ENCODE assay signal across 20 mouse cellular contexts in genomic region chr1:38288716-38289115, GRCm38 (mm10).
A peak's percentile ranks its signal among the peaks of the same experiment; 100 is the strongest.
DNase-seq lines count a peak whose midpoint lies in the region; ATAC-seq and TF ChIP-seq lines count a peak whose summit lies in the region.
"Had no signal": no experiment of that assay in that cellular context is flagged by ENCODE, and none has a peak within 500 bp of the region (broad histone marks: within the 10 kb centered on the region; RNA-seq: fewer than 3 reads in every experiment).

No protein-coding gene starts in this region.

- H3K9ac ChIP-seq in forebrain, postnatal 0 days: no peak overlapping the region
- no peak overlapping the region for H3K9ac ChIP-seq in intestine, embryonic 15.5 days
- H3K9ac ChIP-seq: forebrain, embryonic 15.5 days; liver, embryonic 12.5 days; lung, embryonic 14.5 days; neural tube, embryonic 12.5 days had no signal

- WGBS in forebrain, postnatal 0 days: 82% methylated on average over 1 of the region's 1 CpGs
- WGBS in forebrain, embryonic 10.5 days: 98% methylated on average over 1 of the region's 1 CpGs
- 93% methylated on average over 1 of the region's 1 CpGs for WGBS in intestine, embryonic 15.5 days

- no peak overlapping the region for H3K27ac ChIP-seq in forebrain, postnatal 0 days (ENCODE audit: low read depth, low read length)
- H3K27ac ChIP-seq in forebrain, embryonic 10.5 days: no peak overlapping the region
- H3K27ac ChIP-seq in intestine, embryonic 15.5 days: no peak overlapping the region
- H3K27ac ChIP-seq: forebrain, embryonic 15.5 days; liver, embryonic 12.5 days; macrophage; neural tube, embryonic 12.5 days had no signal

- no peak overlapping the region for H3K4me2 ChIP-seq in forebrain, postnatal 0 days (ENCODE audit: low read depth)
- H3K4me2 ChIP-seq in intestine, embryonic 15.5 days (replicated peaks): no peak overlapping the region
- H3K4me2 ChIP-seq: forebrain, embryonic 15.5 days; heart, embryonic 11.5 days; liver, embryonic 12.5 days; lung, embryonic 14.5 days; midbrain, embryonic 11.5 days; neural tube, embryonic 12.5 days had no signal

- H3K4me1 ChIP-seq in forebrain, postnatal 0 days (ENCODE audit: insufficient read depth): no peaks in the 10 kb centered on the region
- peaks cover 4% of the 10 kb centered on the region; the same call in 1 of the 2 replicates for H3K4me1 ChIP-seq in forebrain, embryonic 10.5 days
- H3K4me1 ChIP-seq in intestine, embryonic 15.5 days (replicated peaks): no peaks in the 10 kb centered on the region
- H3K4me1 ChIP-seq: forebrain, embryonic 15.5 days; liver, embryonic 12.5 days had no signal

- peak; percentile 42 for ATAC-seq in forebrain, postnatal 0 days
- no peak for ATAC-seq in intestine, embryonic 15.5 days
- ATAC-seq: forebrain, embryonic 15.5 days; liver, embryonic 12.5 days had no signal

- H3K36me3 ChIP-seq in forebrain, postnatal 0 days (ENCODE audit: insufficient read depth): no peaks in the 10 kb centered on the region
- no peaks in the 10 kb centered on the region for H3K36me3 ChIP-seq in forebrain, embryonic 10.5 days (replicated peaks)
- no peaks in the 10 kb centered on the region for H3K36me3 ChIP-seq in intestine, embryonic 15.5 days
- H3K36me3 ChIP-seq: forebrain, embryonic 15.5 days; liver, embryonic 12.5 days; neural tube, embryonic 12.5 days had no signal

- no peak overlapping the region for H3K4me3 ChIP-seq in forebrain, postnatal 0 days (ENCODE audit: low read depth, low read length)
- H3K4me3 ChIP-seq in forebrain, embryonic 10.5 days: no peak overlapping the region
- H3K4me3 ChIP-seq in intestine, embryonic 15.5 days (replicated peaks): no peak overlapping the region
- H3K4me3 ChIP-seq: erythroblast, embryonic 14.5 days; forebrain, embryonic 15.5 days; liver, embryonic 12.5 days; neural tube, embryonic 12.5 days had no signal

- H3K27me3 ChIP-seq in forebrain, postnatal 0 days (ENCODE audit: insufficient read depth, low read length): no peaks in the 10 kb centered on the region
- no peaks in the 10 kb centered on the region for H3K27me3 ChIP-seq in forebrain, embryonic 10.5 days (ENCODE audit: poor library complexity, severe bottlenecking)
- H3K27me3 ChIP-seq in intestine, embryonic 15.5 days (replicated peaks): no peaks in the 10 kb centered on the region
- H3K27me3 ChIP-seq: forebrain, embryonic 15.5 days; liver, embryonic 12.5 days; neural tube, embryonic 12.5 days had no signal

- DNase-seq in forebrain, postnatal 0 days: no peak
- DNase-seq in forebrain, embryonic 10.5 days (ENCODE audit: extremely low spot score, low spot score): no peak
- peak; percentile 60 for DNase-seq in layer of hippocampus, adult 9-11 months
- DNase-seq in layer of hippocampus, adult 9-10 months (ENCODE audit: low spot score): no peak
- peak; percentile 88 for DNase-seq in right cerebral cortex, adult 18-20 months
- no peak for DNase-seq in kidney, postnatal 4 days
- no peak for DNase-seq in cerebellum, adult 9-11 months
- DNase-seq: cerebellum, postnatal 14 days; gastrocnemius, postnatal 10 days; lung, embryonic 14.5 days; spleen, adult 18-20 months; thymus, adult 2 months had no signal

- H3K9me3 ChIP-seq in forebrain, postnatal 0 days (ENCODE audit: low read length): no peaks in the 10 kb centered on the region
- H3K9me3 ChIP-seq in forebrain, embryonic 10.5 days: no peaks in the 10 kb centered on the region
- no peaks in the 10 kb centered on the region for H3K9me3 ChIP-seq in intestine, embryonic 15.5 days
- H3K9me3 ChIP-seq: forebrain, embryonic 15.5 days; liver, embryonic 12.5 days; neural tube, embryonic 12.5 days had no signal

- no peak for TF ChIP-seq CTCF in forebrain, postnatal 0 days (IDR thresholded peaks at IDR 0.05; ENCODE audit: low read depth)

Comparison
In these comparisons a context has a peak if more than half of its experiments do, and no peak if none do; other contexts are left out.
1. DNase-seq: peak in layer of hippocampus, adult 9-11 months (single experiment) and right cerebral cortex, adult 18-20 months (single experiment); none in forebrain, postnatal 0 days (single experiment), forebrain, embryonic 10.5 days (single experiment), layer of hippocampus, adult 9-10 months (single experiment), kidney, postnatal 4 days (0 of 2) and cerebellum, adult 9-11 months (single experiment).